Mouse (Mus musculus) forebrain, postnatal 0 days (tissue): ENCODE data around the gene Tcte2. TPM values are rescaled to one million over a fixed set of nuclear protein-coding genes. Genes with fewer than 3 reads are reported as not detected.
A peak's percentile ranks its signal among the peaks of the same experiment; 100 is the strongest.

Experiments
- ATAC-seq: fragments of 200-750 bp; cut with Nextera tagmentation; 2 replicates; pipeline ENCODE4 v1.8.0; 2017; ENCODE audit warnings: mild to moderate bottlenecking, moderate library complexity
- DNase-seq: peaks from one replicate; pipeline ENCODE4 v3.0.0-alpha.2; 2015
- H3K27ac ChIP-seq: fragments of 300-500 bp; sonication (generic); 2 replicates; pipeline ENCODE4 v1.5.1; 2014; ENCODE audit warnings: low read depth, mild to moderate bottlenecking, antibody characterized with exemption, low read length, moderate library complexity, mixed read lengths
- H3K27me3 ChIP-seq: fragments of 300-500 bp; sonication (generic); 2 replicates; pipeline ENCODE4 v1.6.1; 2014; ENCODE audit warnings: mild to moderate bottlenecking, low read length, mixed read lengths; ENCODE audit not compliant: insufficient read depth
- H3K36me3 ChIP-seq: fragments of 300-500 bp; sonication (generic); 2 replicates; pipeline ENCODE4 v1.6.1; 2014; ENCODE audit warnings: mild to moderate bottlenecking, moderate library complexity; ENCODE audit not compliant: insufficient read depth
- H3K4me1 ChIP-seq: fragments of 300-500 bp; sonication (generic); 2 replicates; pipeline ENCODE4 v1.6.1; 2014; ENCODE audit warnings: antibody characterized with exemption; ENCODE audit not compliant: insufficient read depth
- H3K4me2 ChIP-seq: fragments of 300-500 bp; sonication (generic); 2 replicates; pipeline ENCODE4 v1.6.1; 2014; ENCODE audit warnings: low read depth, mild to moderate bottlenecking, moderate library complexity
- H3K4me3 ChIP-seq: fragments of 300-500 bp; sonication (generic); 2 replicates; pipeline ENCODE4 v1.5.1; 2014; ENCODE audit warnings: low read depth, low read length, mixed read lengths
- H3K9ac ChIP-seq: fragments of 300-500 bp; sonication (generic); 2 replicates; pipeline ENCODE4 v1.6.1; 2014; ENCODE audit warnings: mild to moderate bottlenecking
- H3K9me3 ChIP-seq: fragments of 300-500 bp; sonication (generic); 2 replicates; pipeline ENCODE4 v1.6.1; 2016; ENCODE audit warnings: low read length
- CTCF ChIP-seq: sonication (generic); IDR thresholded peaks from 2 replicates; pipeline ENCODE4 v1.5.1; 2016; ENCODE audit warnings: antibody characterized with exemption, control low read depth, low read depth
- WGBS: fragments of 180-500 bp; shearing (Covaris S2); extraction: QIAGEN DNeasy Blood & Tissue Kit; methylation state at CpG from one replicate; pipeline ENCODE4 v1.1.7; 2014; 5-methylcytosine and 5-hydroxymethylcytosine counted together
- polyA plus RNA-seq: library from polyadenylated mRNA; unstranded; fragments of >200 nt; fragmentation: Nextera tagmentation; extraction: Ambion mirVana; gene quantifications from 2 replicates; pipeline ENCODE4 v1.2.1, GENCODE M21; 2015
- total RNA-seq: library from RNA; depleted of rRNA; stranded (reverse); fragments of >200 nt; gene quantifications from 2 replicates; pipeline ENCODE4 v1.2.3, GENCODE M21; 2014

Gene Tcte2
- total and polyA plus RNA-seq, 2 experiments from 2014 or later, result 10.7 to 22.9 TPM

- Histone ChIP-seq H3K4me3 (no peak overlapping the region), H3K9ac (no peak overlapping the region), H3K27me3 (no peaks in the 10 kb centered on the region), H3K27ac (no peak overlapping the region), H3K9me3 (no peaks in the 10 kb centered on the region), H3K4me1 (no peaks in the 10 kb centered on the region), H3K4me2 (no peak overlapping the region), H3K36me3 (no peaks in the 10 kb centered on the region)
- no peak for TF ChIP-seq CTCF
- no peak for DNase-seq
- WGBS, result 93% methylated on average over 3 of the region's 3 CpGs
- ATAC-seq, result no peak
Measured at GRCm38 (mm10) chr17:13712518-13712917, 49.1 kb downstream of the Tcte2 start.

- ATAC-seq, result no peak
- WGBS, result 82% methylated on average over 6 of the region's 6 CpGs
- TF ChIP-seq CTCF, result no peak
- H3K9ac ChIP-seq, result no peak overlapping the region
- no peaks in the 10 kb centered on the region for H3K36me3 ChIP-seq
- no peak overlapping the region for H3K27ac ChIP-seq
- DNase-seq, result no peak
- no peak overlapping the region for H3K4me2 ChIP-seq
- H3K9me3 ChIP-seq, result no peaks in the 10 kb centered on the region
- no peaks in the 10 kb centered on the region for H3K4me1 ChIP-seq
- H3K27me3 ChIP-seq, result no peaks in the 10 kb centered on the region
- no peak overlapping the region for H3K4me3 ChIP-seq
Measured at GRCm38 (mm10) chr17:13712116-13712515, 49.5 kb downstream of the Tcte2 start.

GRCm38 (mm10) chr17:13711173-13711572 lies 50.5 kb downstream of the Tcte2 start:
- Histone ChIP-seq H3K27ac (no peak overlapping the region), H3K9ac (no peak overlapping the region), H3K4me3 (no peak overlapping the region), H3K4me1 (no peaks in the 10 kb centered on the region), H3K9me3 (no peaks in the 10 kb centered on the region), H3K36me3 (no peaks in the 10 kb centered on the region), H3K4me2 (no peak overlapping the region), H3K27me3 (no peaks in the 10 kb centered on the region)
- no peak for ATAC-seq
- WGBS, result 74% methylated on average over 5 of the region's 5 CpGs
- DNase-seq, result no peak
- no peak for TF ChIP-seq CTCF

- Histone ChIP-seq H3K9me3 (no peaks in the 10 kb centered on the region), H3K4me3 (no peak overlapping the region), H3K36me3 (no peaks in the 10 kb centered on the region), H3K27ac (no peak overlapping the region), H3K9ac (no peak overlapping the region), H3K4me1 (0 out of 2 replicates have a peak, but pooled peaks cover 4% of the 10 kb centered on the region), H3K27me3 (no peaks in the 10 kb centered on the region), H3K4me2 (no peak overlapping the region)
- DNase-seq (no peak), ATAC-seq (peak; percentile 16; the same call in 1 of the 2 replicates)
- WGBS, result 48% methylated on average over 4 of the region's 4 CpGs
- no peak for TF ChIP-seq CTCF
Measured at GRCm38 (mm10) chr17:13705481-13705921, 56.1 kb downstream of the Tcte2 start.

GRCm38 (mm10) chr17:13703611-13704320 lies 57.9 kb downstream of the Tcte2 start:
- no peaks in the 10 kb centered on the region for H3K27me3 ChIP-seq
- WGBS, result 65% methylated on average over 9 of the region's 9 CpGs
- no peak overlapping the region for H3K9ac ChIP-seq
- TF ChIP-seq CTCF, result no peak
- H3K4me2 ChIP-seq, result no peak overlapping the region
- 0 out of 2 replicates have a peak, but pooled peaks cover 4% of the 10 kb centered on the region for H3K4me1 ChIP-seq
- H3K27ac ChIP-seq, result peak overlapping the region; percentile 29; the same call in 1 of the 2 replicates
- ATAC-seq (no peak), DNase-seq (no peak)
- H3K36me3 ChIP-seq, result no peaks in the 10 kb centered on the region
- no peaks in the 10 kb centered on the region for H3K9me3 ChIP-seq
- no peak overlapping the region for H3K4me3 ChIP-seq

GRCm38 (mm10) chr17:13700131-13701016 lies 61.3 kb downstream of the Tcte2 start:
- Histone ChIP-seq H3K4me1 (no peaks in the 10 kb centered on the region), H3K9ac (no peak overlapping the region), H3K4me3 (no peak overlapping the region), H3K9me3 (no peaks in the 10 kb centered on the region), H3K27me3 (no peaks in the 10 kb centered on the region), H3K4me2 (no peak overlapping the region), H3K27ac (peak overlapping the region; percentile 62; the same call in 1 of the 2 replicates), H3K36me3 (no peaks in the 10 kb centered on the region)
- TF ChIP-seq CTCF, result no peak
- peak; percentile 76 for ATAC-seq
- 21% methylated on average over 4 of the region's 4 CpGs for WGBS
- peak; percentile 31 for DNase-seq

- H3K27ac ChIP-seq, result peak overlapping the region; percentile 62; the same call in 1 of the 2 replicates
- no peak for DNase-seq
- no peak overlapping the region for H3K9ac ChIP-seq
- no peak for ATAC-seq
- TF ChIP-seq CTCF, result no peak
- H3K36me3 ChIP-seq, result no peaks in the 10 kb centered on the region
- WGBS, result 69% methylated on average over 7 of the region's 7 CpGs
- no peak overlapping the region for H3K4me3 ChIP-seq
- no peaks in the 10 kb centered on the region for H3K9me3 ChIP-seq
- H3K4me2 ChIP-seq, result no peak overlapping the region
- no peaks in the 10 kb centered on the region for H3K27me3 ChIP-seq
- no peaks in the 10 kb centered on the region for H3K4me1 ChIP-seq
Measured at GRCm38 (mm10) chr17:13699716-13700115, 61.9 kb downstream of the Tcte2 start.
